Mouse (Mus musculus): ENCODE results near the gene Fam53b.
"Not testable (repeated sequence)": the region's sequence is repeated elsewhere in the genome, so short reads cannot be mapped to it uniquely, and the experiment has no call there.

Gene Fam53b

GRCm38 (mm10) chr7:132672481-132672959 is 141.2 kb downstream of the Fam53b start:
- no peak for DNase-seq

- no peak for DNase-seq
Observed at GRCm38 (mm10) chr7:132670863-132671165, 142.9 kb downstream of the Fam53b start.

- no peak for DNase-seq
Observed at GRCm38 (mm10) chr7:132669999-132670862, 143.5 kb downstream of the Fam53b start.

GRCm38 (mm10) chr7:132668604-132669003 is 145.1 kb downstream of the Fam53b start:
- no peak for DNase-seq

- no peak for DNase-seq
Observed at GRCm38 (mm10) chr7:132666516-132666915, 147.2 kb downstream of the Fam53b start.

- no peak for DNase-seq
Observed at GRCm38 (mm10) chr7:132665664-132666382, 147.9 kb downstream of the Fam53b start.

GRCm38 (mm10) chr7:132664815-132665214 is 148.9 kb downstream of the Fam53b start:
- DNase-seq = no peak

GRCm38 (mm10) chr7:132662831-132663230 is 150.9 kb downstream of the Fam53b start:
- DNase-seq = not testable (repeated sequence)
